Mouse (Mus musculus): Measurements from ENCODE around the gene Abtb2.
A peak's percentile ranks its signal among the peaks of the same experiment; 100 is the strongest.

The Abtb2 gene

DNA sequence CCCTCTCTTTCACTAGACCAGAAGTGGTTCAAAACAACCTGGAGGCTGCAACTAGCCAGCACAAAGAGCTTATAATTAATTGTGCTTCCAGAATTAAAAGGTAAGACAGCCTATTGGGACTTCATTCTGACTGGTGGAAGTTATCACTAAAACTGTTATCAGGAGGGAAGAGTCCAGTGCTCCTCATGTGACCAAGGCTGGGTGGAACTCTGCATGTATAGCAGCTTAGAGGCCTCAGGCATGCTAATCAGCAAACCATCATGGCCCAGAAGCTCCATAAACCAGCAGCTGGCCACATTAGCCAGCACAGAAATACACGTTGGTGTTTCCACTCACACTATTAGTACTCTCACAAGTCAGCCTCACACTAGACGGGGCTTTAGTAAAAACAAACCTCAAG, 180.7 kb downstream of the Abtb2 start:
- no peak for DNase-seq

DNA sequence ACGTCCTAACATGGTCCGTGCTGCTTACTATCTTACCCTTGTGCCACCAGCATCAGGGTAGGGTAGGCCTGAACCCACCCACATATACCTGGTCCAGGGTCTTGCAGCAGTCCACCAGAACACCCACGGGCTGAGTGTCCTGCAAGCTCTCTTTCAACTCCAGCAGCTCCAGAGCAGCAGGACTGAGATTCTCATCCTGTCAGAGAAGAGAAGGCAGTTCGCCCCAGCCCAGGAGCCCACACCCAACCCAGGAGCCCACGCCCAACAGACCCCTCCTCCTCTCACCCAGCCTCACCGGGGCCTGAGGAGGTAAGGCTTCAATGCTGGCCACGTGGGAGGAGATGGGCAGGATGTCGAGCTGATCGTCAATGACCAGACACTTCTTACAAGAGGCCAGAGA, 181.8 kb downstream of the Abtb2 start:
- no peak for DNase-seq

DNA sequence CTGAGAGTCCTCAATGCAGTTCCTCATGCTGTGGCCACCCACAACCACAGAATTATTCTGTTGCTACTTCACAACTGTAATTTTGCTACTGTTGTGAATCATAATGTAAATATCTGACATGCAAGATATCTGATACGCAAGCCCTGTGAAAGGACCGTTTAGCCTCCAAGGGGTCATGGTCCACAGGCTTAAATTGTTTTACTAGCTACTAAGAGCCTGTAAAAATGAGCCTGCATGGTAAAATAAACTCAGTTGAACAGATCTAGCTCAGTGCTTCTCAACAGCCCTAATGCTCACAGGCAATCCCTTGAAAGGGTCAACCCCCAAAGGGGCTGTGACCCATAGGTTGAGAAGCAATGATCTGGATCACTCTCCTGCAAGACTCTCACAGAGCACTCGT, 183.0 kb downstream of the Abtb2 start:
- DNase-seq = no peak

GRCm38 (mm10) chr2:103751771-103752170, 185.7 kb downstream of the Abtb2 start:
- DNase-seq = no peak

DNA sequence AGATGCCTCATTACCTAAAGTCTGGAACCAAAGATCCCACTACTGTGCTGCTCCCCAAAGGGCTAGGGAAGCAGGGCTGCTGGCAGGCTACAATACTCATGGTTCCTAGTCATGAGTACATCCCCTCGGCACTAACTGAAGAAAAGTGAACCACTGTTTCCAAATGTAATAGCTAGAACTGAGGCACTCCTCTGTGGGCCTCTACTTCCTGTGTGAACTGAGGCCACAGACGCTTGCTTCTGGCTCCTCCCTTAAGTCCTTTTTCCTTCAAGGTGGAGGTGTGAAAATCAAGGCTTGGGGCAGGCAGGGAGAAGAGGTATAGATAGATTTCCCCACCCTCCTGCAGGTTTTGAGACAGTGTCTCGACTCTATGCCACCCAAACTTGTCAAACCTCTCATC, 188.5 kb downstream of the Abtb2 start:
- no peak for DNase-seq

- no peak for DNase-seq
Observed at GRCm38 (mm10) chr2:103755458-103756085, 189.5 kb downstream of the Abtb2 start.

GRCm38 (mm10) chr2:103760421-103760820, 194.3 kb downstream of the Abtb2 start:
- DNase-seq = no peak

GRCm38 (mm10) chr2:103760906-103761716, 195.0 kb downstream of the Abtb2 start, which contains the start of gene Nat10:
Gene Nat10 (minus strand): TSS chr2:103761270.
- peak; percentile 97 for DNase-seq

- no peak for DNase-seq
Observed at GRCm38 (mm10) chr2:103761993-103762392, 195.9 kb downstream of the Abtb2 start.

DNA sequence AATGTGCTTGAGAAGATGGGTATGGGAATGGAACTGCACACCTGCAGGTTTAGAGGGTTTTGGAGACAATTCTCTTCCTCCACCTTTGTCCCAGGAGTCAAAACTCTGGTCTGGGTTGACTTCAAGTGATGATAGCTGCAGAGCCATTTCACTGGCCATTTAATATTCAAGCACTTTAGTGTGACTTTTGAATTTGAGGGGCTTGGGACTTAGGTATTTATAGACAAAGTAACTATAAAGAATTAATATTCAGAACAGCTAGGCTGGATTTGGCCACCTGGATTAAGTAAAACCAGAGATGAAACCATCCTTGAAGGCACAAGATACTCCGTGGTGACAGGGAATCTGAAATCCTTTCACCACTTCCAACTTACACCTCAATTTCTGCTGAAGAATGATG, 196.4 kb downstream of the Abtb2 start:
- DNase-seq = no peak

All from thymus, postnatal 36 days (tissue).